Mouse (Mus musculus) liver, adult 2 months (tissue): ENCODE data around the gene Ifna15.

Experiments
- CTCF ChIP-seq: fragments of 200-500 bp; IDR thresholded peaks from 2 replicates; pipeline ENCODE4 v1.5.1; 2011; ENCODE audit warnings: low read depth, low read length, control low read depth
- POLR2A ChIP-seq: fragments of 200-500 bp; IDR thresholded peaks from 2 replicates; pipeline ENCODE4 v1.6.1; 2011; ENCODE audit warnings: low read length, control low read depth; ENCODE audit not compliant: insufficient read depth; ENCODE audit errors: extremely low read depth

GRCm38 (mm10) chr4:88534903-88535302 is 23.1 kb downstream of the Ifna15 start:
- TF ChIP-seq POLR2A (no peak), CTCF (no peak)
